Mouse (Mus musculus) 3134 (cell line): Measurements from ENCODE around the gene Mvb12b.
A peak's percentile ranks its signal among the peaks of the same experiment; 100 is the strongest.

Experiments used
- DNase-seq: peaks from one replicate; pipeline ENCODE4 v3.0.0-alpha.2; 2011; ENCODE audit warnings: low spot score; ENCODE audit not compliant: insufficient read length; ENCODE audit errors: extremely low read depth

The Mvb12b gene

DNA sequence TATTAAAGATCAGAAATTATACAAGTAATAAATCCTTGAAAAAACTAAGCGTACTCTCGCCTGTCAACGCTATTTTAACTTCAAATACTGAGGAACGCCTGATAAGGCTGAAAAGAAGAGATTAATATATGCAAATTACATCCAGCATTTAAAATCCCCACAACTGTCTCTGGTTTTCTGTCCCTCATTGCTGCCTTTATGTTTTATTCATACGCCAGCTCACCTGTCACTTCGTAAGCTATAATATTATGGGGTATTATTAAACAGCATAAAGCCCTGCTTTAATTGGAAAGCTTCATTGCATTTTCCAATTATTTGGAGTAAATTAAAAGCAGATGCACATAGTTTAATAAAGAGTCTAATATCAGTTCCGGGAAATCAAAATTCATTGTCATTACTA lies 98.9 kb downstream of the Mvb12b start:
- DNase-seq: no peak

DNA sequence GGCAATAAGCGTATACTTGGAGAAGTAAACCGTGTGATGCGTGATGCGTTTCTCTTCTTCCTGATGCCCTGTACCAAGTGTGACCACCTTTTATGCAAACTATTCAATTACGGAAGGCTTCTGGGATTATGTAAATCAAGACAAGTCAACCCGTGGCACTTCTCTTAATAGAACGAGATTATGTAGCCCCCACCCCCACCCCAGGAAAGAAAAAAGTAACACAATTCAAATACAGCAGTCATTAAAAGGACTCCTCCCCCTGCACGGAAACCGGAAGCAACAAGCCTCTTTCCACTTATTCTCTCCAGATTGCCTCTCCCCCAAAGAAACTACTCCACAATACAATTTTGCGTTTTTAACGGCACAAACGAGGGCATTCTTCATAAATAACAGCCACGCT lies 99.6 kb downstream of the Mvb12b start:
- no peak for DNase-seq

DNA sequence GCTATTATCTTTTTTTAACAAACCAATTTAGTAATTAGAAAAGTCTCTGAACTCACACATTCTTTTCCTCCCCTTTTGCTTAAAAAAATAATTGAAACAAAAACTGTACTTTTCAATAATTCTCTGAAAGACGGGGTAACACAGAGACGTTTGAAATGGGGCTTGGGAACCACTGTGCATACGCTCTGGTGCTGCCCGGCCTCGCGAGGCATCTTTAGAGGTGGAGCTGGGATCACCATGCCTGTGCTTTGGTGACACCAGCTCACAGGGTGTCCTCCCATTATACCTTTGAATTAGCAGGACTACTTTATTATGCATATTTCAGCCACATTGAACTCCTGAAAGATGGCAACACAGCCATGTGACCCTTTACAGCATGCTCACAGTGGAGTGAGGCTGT lies 101.7 kb downstream of the Mvb12b start:
- DNase-seq: no peak

DNA sequence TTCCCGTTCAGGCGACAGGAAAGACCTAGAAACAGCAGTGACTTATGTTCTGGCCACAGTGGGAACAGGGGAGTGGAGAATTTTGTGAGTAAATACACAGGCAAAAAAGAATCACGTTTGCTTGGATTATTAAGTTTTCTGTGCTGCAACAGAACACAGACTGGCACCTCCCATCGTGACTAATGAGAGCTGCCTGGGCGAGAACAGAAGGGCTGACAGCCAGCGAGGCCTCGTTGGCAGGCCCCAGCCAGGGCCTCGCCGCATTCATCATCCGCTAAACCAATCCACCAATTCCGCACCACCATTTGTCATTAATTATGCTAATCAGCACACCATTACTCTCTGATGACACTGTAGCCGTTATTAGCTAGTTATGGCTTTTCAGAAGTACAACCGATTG lies 102.2 kb downstream of the Mvb12b start:
- no peak for DNase-seq

DNA sequence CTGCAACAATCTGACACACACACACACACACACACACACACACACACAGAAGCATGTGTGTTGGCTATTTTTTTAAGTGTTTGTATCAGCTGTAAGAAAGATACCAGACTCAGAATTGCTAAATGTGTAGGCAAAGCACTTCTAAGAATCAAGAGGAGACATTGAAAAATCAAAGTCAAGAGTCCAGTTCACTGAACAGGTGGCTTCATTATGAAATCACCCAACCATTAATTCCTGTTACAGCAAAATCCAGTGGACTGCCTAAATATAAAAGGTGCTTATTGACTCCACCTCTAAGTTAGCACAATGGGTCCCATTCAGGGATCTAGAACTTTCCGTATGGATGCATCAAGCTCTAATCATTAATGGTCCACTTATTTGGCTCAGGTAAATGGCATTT lies 103.0 kb downstream of the Mvb12b start:
- no peak for DNase-seq

DNA sequence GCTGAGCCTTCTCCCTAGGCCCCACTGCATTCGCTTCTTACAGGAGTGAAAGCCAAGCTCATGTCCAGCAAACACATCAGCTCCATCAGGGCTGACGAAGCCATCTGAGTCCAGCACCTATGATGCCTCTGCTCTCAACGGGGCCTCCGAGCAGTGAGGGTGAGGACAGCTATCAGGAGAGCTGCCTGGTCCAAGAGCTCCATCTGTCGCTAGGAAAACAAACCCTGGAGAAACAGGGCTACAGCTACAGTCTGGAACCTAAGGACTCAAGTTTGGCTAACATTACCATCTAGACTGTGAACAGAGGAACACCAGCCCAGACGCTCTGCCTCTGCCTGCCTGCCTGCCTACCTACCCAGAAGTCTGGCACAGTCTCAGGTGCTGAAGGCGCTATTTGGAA lies 104.3 kb downstream of the Mvb12b start:
- no peak for DNase-seq

DNA sequence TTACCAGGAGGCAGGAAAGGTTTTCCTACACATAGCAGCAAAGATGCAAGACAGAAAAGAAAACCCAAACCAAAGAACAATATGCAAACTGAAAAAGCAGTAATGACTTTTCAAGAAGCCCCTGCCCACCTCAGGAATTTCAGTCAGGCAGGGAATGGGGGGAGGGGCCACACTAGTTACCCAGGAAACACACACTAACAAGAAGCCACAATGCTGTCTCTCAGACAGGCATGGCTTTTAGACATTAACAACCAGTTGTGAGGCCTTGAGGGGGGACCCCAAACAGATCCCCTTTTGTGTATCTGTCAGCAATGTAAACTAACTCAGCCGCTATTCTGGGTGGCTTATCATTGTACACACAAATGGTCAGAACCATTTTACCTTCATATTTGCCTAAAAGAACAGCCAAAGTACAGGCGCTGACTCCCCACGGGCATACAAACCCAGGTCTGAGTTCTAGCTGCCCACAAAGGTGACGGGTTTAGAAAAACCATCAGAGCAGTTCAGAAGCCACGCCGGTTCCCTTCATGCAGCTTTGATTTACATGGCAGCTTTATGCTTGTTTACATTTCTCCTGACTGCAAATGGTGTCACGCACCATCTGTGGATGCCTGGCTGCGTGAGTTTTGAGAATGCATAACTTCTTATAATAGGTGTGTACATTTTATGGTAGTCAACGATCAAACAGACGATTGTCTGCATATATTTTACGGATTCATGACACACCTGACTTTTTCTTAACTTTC lies 105.9 kb downstream of the Mvb12b start:
- no peak for DNase-seq

DNA sequence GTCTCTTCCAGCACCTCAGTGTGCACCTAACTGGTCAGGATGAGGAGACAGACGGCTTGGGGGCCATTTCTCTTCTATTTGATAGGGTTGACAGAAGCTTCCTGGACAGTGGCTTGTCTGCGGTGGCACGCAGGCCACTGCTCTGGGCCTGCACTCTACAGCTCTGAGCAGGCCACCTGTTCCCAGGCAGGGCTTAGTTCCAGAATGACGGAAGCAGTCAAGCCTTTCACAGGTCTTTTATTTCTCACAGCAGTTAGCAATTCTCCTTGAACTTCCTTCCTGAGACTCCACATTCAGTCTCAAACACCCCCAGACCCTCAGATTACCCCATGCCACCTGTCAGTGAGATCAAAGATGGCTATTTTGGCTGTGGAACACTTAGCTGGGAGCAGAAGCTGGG lies 109.3 kb downstream of the Mvb12b start:
- no peak for DNase-seq

DNA sequence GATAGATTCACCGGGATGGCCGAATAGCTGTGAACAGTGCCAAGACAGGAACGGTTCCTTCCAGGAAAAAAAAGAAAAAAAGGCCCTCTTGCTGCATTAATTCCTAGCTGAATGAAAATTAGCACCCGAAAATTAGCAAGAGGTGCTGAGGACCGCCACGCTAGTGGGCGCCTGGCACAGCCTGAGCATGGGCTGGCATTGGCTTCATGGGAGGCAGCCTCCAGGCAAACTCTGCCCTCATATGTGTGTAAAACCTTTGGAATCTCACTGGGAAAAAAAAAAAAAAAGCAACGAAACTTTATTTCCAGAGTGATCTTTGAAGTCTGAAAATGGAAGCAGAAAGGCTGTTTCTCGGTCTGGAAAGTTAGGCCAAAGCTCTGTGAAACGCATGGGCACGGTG lies 110.7 kb downstream of the Mvb12b start:
- no peak for DNase-seq

DNA sequence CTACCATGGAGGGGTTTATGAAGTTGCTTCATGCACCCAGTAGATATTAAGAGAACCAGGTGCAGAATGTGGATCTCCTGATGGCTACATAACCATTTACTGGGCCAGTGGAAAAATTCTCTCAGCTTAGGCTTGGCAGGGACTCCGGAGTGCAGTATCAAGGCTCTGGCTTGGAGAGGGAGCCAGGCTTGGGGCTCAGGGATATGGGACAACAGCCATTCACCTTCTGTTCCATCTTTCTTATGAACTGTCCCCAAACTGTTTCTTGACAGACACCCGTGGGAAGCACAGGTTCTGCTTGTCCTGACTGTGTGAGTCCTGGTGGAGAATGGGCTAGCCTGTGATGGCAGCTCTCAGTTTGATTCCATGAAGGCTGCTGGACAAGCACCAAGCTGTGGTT lies 112.9 kb downstream of the Mvb12b start:
- DNase-seq: no peak

DNA sequence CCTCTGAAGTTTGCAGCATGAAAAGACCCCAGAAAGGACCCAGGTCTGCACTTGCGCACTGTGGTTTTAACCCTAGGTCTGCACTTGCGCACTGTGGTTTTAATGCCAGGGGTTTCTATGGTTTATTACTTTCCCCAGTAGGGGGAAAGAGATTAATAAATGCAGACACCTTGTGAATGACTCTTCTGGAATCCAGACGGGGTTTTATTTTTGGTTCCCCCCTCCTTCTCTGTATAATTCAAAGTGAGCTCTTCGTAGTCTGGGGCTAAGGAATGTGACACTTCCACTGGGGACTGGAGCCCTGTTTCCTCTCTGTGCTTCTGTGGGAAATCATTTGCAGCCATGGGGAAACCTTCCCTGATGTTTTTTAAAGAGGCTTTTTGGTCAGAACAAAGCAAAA lies 113.6 kb downstream of the Mvb12b start:
- no peak for DNase-seq

DNA sequence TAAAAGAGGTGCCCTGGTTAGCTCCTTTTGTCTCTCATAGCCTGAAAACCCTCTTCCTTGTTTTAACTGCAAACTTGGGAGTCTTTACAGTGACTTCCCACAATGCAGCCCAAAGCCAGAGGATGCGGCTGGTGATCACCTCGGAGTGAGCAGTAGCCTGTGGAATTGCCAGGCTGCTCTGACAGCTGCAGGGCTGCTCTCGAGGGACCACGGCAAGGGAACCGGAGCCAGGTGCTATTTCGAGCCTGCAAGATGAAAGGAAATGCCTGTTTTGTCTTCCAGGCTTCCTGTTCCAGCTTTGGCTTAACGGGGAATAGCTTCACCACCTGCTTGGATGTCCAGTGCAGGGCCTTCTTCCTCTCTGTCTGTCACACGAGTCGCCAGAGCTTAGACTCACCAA lies 115.3 kb downstream of the Mvb12b start:
- no peak for DNase-seq

DNA sequence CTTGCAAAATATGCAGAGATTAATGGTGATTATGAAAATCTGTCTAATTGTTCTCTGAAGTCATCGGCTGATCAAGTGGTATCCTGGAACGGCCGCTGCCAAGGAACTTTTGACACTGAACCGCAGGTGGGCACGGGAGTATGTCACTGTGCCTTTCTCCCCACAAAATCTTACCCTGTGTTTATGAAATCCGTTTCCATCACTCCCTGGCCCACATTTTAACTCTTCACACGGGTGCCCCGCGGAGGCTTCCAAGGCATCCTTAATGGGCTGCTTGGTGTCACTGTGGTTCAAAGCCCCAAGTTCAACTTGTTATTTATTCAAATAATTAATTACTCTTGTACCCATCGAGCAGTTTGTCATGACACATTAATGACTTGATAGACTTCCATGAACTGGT lies 116.4 kb downstream of the Mvb12b start:
- no peak for DNase-seq

DNA sequence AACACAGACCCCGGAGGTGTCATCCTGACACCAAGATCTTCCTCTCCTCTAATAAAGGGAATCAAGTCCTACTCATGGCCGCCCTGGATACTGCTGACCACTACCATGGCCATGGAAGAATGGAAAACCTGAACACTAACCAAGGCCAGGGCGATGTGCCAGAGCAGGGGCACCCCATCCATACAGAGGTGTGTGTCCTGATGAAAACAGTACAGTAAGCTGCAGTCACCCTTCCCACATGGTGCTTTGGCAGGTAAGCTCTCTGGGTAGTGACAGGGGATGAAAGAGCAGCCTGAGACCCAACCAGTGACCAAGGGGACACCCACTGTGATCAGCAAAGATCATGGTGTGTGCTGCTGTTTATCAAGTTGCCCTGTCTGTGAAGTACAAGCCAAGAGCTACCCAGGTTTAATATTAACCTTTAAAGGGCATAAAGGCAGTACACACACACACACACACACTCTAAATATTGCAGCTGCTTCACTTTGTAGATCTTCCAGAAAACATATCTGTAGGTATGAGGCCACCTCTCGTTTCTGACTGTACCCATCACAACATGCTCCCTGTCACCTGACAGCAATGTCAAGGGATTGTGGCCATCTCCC lies 117.1 kb downstream of the Mvb12b start:
- DNase-seq: no peak

DNA sequence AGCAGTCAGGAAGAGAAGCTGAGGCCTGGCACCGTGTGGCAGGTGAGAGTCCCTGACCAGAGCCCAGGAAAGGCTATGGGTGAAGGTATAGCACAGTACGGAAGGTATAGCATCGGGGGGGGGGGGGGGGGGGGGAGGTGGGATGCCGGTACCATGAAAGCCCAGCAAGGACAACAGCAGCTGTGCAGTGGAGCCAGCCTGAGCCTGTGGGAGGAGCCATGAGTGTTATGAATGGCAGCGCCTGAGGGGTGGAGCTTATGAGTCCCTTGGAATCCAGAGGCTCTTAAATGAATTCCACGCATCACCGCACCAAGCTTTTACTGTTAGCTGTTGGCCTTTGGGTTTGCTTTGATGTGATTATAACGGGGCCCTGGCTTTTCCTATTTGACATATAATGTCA lies 123.3 kb downstream of the Mvb12b start:
- DNase-seq: no peak

DNA sequence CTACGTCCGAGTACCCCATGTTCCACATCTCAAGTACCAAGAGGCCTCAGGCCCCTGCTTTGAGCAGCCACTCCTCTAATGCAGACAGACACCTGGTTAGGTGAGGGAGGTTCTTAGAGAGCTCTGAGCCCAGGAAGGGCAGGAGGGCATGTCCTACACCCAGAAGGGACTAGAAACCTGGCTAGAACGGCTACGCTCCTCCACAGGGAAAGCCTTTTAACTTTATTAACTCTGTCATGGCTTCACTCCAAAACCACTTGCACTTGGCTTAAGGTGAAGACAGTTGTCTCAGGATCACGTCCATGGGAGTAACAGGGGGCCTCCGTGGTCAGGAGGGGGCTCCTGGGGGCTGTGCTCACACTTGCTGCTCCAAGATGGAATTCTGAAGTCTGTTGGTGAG lies 125.5 kb downstream of the Mvb12b start:
- no peak for DNase-seq

DNA sequence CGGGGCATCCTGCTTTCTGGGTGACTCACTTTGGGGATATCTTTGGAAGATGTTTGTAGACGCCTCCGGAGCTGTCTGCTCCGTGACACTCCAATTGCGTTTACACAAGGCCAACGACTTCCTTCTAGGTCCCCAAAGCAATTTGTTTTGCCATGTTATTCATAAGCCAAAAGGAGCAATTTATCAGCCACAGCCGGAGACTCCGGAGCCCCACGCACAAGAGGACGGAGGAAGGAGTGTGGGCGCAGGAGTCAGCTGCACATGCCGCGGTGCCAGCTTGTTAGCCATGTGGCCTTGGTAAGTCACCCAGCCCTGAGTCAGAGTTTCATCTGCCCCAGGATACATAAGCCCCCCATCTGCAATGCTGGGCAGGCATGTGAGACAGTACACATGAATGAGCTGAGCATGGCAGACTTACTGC lies 127.2 kb downstream of the Mvb12b start:
- peak; percentile 43 for DNase-seq

DNA sequence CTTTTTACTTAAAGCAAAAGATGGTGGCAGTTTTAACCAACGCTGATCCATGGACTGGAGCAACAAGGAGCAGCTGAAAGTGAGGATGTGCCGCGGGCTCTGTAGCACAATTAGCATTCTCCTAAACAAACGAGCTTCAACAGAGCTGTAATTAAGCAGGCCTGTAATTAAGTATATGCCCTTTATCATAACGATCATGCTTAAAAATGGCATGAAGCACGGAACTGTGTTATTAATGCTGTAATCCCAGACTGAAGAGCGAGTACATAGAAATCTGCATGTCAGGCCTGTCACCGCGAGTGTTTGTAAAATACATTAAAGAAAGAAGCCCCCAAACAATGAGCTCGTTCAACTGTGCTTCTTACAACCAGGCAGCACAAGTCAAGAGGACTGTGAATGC lies 128.3 kb downstream of the Mvb12b start:
- no peak for DNase-seq

DNA sequence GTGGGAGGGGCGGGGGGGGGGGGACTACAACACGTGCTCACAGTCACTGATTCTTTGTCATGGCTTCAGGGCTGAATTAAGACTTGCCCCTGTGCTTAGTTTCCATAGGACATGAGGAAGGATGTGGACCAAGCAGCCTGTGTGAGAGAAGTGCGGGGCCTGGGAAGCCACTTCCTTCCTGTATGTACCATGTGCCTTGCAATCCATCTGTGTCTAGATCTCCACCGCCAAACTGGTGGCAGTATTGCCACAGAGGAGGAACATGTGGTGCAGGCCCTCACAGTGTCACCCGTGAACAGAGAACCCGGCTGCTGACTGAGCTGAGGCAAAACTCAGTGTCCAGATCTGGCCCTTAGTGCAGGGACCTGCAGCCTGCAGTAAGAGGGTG lies 132.1 kb downstream of the Mvb12b start:
- DNase-seq: no peak

DNA sequence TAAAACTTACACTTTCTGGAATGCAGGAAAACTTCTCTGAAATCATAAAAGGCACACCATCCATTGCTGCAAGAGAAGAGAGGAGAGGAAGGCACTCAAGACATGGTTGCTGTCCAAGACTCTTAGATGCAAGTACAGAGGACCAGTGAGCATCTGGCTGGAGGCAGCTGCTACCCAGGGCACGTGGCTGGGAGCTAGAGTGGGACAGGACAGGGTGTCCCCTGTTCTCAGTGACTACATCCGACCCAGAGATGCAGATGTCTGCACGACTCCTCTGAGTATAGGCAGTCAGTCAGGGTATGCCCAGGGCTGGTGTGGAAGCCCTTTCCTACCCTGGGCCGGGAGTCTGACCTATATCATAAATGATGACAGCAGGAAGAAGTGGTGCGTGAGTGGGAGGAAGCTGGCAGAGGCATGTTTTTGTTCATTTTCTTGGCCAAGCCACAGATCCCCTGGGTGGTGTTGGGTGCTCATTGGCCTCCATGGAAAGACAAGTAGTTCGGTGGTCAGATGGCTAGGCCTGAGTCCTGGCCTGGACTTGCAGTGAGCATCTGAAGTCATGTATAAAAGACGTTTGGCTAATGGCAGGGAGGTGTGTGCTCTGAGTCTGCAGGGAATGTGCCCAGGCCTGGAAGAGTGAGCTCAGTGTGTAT lies 132.6 kb downstream of the Mvb12b start:
- peak; percentile 56 for DNase-seq

DNA sequence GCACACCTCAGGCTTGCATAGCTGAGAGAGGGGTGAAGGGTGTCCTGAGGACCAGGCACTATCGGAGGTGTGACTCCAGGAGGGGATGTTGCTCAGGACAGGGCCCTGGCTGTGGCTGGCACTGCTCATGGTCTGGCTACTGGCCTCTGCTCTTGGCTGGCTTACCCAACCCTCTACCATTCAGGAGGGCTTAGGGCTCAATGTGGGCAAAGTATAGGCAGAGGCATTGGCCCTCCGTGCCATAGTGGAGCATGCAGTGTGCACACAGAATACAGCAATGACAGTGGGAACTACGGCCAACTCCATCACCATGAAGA lies 133.5 kb downstream of the Mvb12b start:
- DNase-seq: no peak

DNA sequence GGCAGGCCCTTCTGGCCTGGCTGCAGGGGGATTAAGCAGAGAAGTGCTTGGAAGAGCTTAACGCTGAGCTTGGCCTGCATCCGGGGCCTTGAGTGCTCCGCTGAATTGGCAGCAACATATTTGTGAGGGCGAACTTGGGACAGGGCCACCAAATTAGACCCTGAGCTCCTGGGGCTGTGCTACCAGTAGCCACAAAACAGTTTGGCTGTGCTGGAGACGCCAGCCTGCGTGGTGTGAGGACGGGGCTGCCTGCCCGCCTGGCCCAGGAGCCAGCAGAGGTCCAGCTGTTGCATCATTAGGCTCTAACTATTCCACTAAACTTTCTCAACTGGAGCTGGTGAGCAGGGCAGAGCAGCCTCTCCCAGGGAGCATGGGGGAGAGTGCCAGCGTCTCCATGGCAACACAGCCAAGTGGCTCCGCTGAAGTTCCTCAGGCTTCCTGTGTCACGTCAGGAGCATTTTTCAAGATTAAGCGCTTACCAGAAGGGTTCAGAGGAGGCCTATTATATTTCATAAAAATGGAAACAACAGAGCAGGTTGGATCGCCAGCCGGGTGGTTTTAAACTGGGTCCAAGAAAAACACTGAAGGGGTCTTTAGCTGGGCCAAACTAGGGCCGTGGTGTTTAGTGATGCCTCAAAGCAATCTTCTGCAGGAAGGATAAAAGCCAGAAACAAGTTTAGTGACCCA lies 134.0 kb downstream of the Mvb12b start:
- DNase-seq: peak; percentile 90
